Mouse (Mus musculus) layer of hippocampus, postnatal 14 days (tissue): ENCODE measurements around the gene Arrdc5. TPM values are rescaled to one million over a fixed set of nuclear protein-coding genes. Genes with fewer than 3 reads are reported as not detected.

Experiments
- DNase-seq, 2 experiments: peaks; one replicate each; pipeline ENCODE4 v3.0.0; 2021 to 2022; ENCODE audit warnings: low spot score in 2 of 2, mixed read lengths in 1 of 2
- total RNA-seq, 2 experiments: library from RNA; stranded (reverse); gene quantifications; 2 replicates each; pipeline ENCODE4 v1.2.3; 2021

Gene Arrdc5
- total RNA-seq, 2 experiments from 2014 or later = not detected

GRCm38 (mm10) chr17:56257181-56257894 lies 42.7 kb downstream of the Arrdc5 start:
- no peak for DNase-seq

GRCm38 (mm10) chr17:56256239-56256881 lies 43.7 kb downstream of the Arrdc5 start, which contains the start of gene Fem1a:
TSS of gene Fem1a (plus strand) at chr17:56256810.
- DNase-seq = peak; percentile 88 to 98

- DNase-seq = peak; percentile 99 to 100
Measured at GRCm38 (mm10) chr17:56255863-56256238, 44.2 kb downstream of the Arrdc5 start.

GRCm38 (mm10) chr17:56255429-56255828 lies 44.7 kb downstream of the Arrdc5 start:
- peak; percentile 64 to 71 for DNase-seq

DNA sequence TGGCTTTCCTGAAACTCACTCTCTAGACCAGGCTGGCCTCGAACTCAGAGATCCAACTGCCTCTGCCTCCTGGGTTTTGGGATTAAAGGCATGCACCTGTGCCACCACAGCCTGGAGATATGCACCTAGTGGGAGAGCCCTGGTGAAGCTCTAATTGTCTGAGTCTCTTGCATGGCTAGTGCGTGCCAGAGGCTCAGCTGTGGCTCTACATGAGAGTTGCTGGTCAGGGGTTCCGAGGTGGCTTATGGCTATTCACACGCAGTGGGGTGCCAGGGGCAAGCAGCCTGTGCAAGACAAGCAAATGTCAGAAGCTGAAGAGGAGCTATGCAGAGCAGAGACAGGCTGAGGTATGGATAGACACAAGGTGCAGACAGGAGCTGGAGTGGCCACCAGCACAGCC lies 45.4 kb downstream of the Arrdc5 start:
- no peak for DNase-seq

- peak; percentile 61 to 78 for DNase-seq
Measured at GRCm38 (mm10) chr17:56251136-56251829, 48.8 kb downstream of the Arrdc5 start.

DNA sequence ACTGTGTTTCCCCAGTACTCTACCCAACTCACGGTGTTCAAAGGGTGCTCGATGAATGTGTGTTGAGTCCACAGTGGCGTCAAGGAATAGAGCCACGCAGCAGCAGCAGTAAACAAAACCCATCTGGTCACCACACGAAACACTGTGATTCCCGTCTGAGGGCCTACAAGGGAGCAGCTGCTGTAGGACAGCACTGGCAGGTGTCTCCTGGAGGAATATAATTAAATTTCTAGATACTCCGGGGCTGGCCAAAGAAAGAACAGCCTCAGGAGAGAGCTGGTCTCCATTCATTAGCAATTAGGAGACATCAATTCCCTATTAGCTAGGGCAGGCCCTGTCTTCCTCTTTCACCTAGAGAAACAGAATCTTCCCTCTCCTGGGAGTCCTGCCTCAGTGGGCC lies 54.5 kb downstream of the Arrdc5 start:
- no peak for DNase-seq

Other genes with a start within 250 kb of the Arrdc5 start
- 10 to 100 TPM; 64.4 to 72.8 TPM for gene Ubxn6, start 225.3 kb downstream of the Arrdc5 start, total RNA-seq
- gene Hdgfl2, start 220.7 kb downstream of the Arrdc5 start, total RNA-seq = 100 to 1,000 TPM; 104 to 115 TPM
- 1 to 10 TPM; 1.3 to 2.5 TPM for gene Plin4, start 190.5 kb downstream of the Arrdc5 start, total RNA-seq
- gene Plin5, start 182.7 kb downstream of the Arrdc5 start, total RNA-seq = 1 to 10 TPM; 1.1 to 1.4 TPM
- gene Lrg1, start 178.3 kb downstream of the Arrdc5 start, total RNA-seq = under 1 TPM; 0.62 to 0.81 TPM
- gene Sema6b, start 159.9 kb downstream of the Arrdc5 start, total RNA-seq = 100 to 1,000 TPM; 140 to 142 TPM
- gene Tnfaip8l1, start 137.8 kb downstream of the Arrdc5 start, total RNA-seq = 1 to 10 TPM; 6.2 to 6.6 TPM
- gene Mydgf, start 116.4 kb downstream of the Arrdc5 start, total RNA-seq = 10 to 100 TPM; 43.3 to 46.0 TPM
- gene Dpp9, start 81.4 kb downstream of the Arrdc5 start, total RNA-seq = 10 to 100 TPM; 49.4 to 52.4 TPM
- gene Fem1a, start 43.5 kb downstream of the Arrdc5 start, total RNA-seq = 10 to 100 TPM; 41.6 to 44.7 TPM
- 1 to 10 TPM; 6.2 to 7.4 TPM for gene Ticam1, start 23.5 kb downstream of the Arrdc5 start, total RNA-seq
- 1 to 10 TPM; 5.1 to 9.1 TPM for gene Plin3, start 7.4 kb downstream of the Arrdc5 start, total RNA-seq
- 1 to 10 TPM; 2.4 to 5.0 TPM for gene Uhrf1, start 3.0 kb upstream of the Arrdc5 start, total RNA-seq
- 10 to 100 TPM; 79.7 to 84.5 TPM for gene Kdm4b, start 25.8 kb upstream of the Arrdc5 start, total RNA-seq
- gene Ptprs, start 176.2 kb upstream of the Arrdc5 start, total RNA-seq = 100 to 1,000 TPM; 771 to 772 TPM
- not detected for gene Znrf4, start 212.1 kb upstream of the Arrdc5 start, total RNA-seq